Mouse (Mus musculus): ENCODE measurements around the gene Gdf7. TPM values are rescaled to one million over a fixed set of nuclear protein-coding genes. Genes with fewer than 3 reads are reported as not detected.

The Gdf7 gene
- polyA plus RNA-seq (2012; rRNA removed), result 0.38 and 0.49 TPM in 2 replicates

DNA sequence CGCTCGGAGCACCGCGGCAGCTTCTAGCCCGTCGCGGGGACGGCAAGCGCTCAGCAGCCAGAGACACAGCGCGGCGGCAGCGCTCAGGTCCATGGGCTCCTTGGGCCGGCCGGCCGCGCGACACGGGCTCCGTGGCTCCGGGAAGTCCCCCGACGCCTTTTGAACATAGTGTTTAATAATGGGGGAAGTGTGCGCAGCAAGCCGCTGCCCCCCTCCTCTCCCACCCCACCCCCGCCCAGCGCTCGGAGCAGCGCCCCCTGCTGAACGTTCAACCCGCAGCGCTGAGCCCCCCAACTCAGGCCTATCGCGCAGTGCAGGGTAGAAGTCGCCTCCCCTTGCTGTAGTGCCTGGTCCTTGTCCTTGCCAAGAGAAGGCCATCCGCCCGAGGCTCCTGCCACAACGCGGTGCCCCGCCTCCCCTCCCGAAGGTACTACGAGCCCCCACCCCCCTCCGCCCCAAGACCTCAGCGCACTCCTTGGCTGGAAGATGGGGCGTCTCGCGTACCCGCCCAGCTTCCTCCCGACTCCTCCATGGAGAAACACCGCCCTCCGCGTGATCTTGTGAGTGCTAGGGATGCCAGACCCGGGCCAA lies at the start of gene Gdf7:
Gdf7 (minus strand) TSS at position 114 of the 591 bp plus-strand sequence.
- no peak for DNase-seq (ENCODE audit: low read depth)

DNA sequence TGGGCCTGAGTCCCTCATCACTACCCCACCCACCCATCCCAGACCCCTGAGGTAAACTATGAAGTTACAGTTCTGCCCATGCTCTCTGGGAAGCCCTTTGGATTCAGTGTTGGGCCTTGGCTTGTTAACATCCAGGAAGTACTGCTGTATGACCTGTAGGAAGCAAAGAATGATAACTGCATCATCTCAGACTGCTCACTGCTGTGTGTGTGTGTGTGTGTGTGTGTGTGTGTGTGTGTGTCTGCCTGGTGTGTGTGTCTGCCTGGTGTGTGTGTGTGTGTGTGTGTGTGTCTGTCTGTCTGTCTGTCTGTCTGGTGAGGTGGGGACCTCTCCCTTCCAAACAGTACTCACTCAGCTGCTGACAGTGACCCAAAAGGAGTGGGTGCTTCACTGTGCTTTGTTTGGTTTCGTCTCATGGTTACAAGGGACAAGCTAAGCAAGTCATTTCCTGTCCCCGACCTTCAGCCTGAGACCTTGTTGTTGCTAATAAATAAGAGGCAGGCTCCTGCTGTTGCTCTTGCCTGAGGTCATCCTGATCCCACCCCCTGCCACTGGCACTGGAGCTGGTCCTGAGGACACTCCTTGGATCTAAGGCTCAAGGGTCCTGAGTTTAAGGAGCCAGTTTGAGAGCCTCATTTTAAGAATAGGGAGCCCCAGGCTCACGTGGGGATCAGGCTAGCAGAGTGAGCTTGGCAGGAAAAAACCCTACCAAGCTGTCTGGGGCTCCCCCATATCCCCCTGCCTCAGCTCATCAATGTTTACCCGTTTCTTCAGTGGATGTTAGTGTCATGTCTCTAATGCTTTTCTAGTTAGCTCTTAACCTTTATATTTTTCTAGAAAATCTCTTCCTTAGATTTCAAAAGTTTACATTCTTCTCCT lies 49.5 kb upstream of the Gdf7 start:
- DNase-seq (ENCODE audit: low read depth), result no peak

DNA sequence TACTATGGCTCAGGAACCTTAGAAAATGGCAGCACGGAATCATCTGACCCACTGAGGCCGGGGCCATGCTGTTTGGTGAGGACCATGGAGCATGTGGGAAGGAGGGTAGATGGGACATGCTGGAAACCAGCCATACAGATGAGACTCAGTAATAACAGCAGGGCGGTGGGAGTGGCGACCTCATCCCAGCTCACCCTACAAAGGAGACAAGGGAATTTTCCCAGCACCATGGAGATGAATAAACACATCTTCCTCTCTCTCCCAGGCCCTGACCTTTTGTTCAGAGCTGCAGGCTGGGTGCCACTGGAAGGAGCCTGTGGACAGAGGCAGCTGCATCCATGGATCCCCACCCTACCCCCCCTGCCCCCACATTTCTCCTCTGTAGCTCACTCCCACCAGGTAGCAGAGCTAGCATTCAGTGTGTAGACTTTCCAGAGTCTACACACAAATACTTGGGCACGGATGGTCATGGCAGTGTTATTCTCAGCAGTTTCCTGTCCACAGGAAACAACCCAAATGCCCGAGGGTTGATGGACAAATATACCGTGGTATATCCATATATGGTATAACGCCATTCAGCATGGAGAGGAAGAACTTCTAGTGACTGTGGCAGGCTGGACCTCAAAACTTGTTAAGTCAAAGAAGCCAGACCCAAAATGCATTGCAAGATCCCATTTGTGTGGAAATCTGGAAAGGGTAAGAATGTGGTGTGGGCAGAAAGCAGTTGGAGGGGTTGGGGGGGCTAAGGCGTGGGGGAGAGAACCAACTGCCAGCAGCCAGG lies 47.2 kb upstream of the Gdf7 start:
- DNase-seq (ENCODE audit: low read depth), result no peak

- no peak for DNase-seq (ENCODE audit: low read depth)
Observed at GRCm38 (mm10) chr12:8347746-8348462, 46.1 kb upstream of the Gdf7 start.

DNA sequence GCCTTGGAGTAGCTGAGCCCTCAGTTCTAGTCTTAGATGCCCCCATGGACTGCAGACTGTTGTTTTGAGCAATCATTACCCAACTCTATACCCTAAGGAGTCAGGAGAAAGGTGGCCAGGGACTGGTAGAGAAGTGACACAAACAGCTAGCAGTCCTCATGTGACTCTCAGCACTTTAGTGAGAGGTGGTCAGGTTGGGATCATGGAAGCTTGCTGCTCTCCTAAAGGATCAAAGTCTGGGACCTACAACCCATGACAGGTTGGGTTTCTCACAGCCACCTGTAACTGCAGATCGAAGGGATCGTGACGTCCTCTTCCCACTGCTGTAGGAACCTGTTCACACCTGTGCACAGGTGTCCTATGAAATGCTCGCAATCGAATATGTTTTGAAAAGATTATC lies 43.8 kb upstream of the Gdf7 start:
- DNase-seq (ENCODE audit: low read depth), result no peak

DNA sequence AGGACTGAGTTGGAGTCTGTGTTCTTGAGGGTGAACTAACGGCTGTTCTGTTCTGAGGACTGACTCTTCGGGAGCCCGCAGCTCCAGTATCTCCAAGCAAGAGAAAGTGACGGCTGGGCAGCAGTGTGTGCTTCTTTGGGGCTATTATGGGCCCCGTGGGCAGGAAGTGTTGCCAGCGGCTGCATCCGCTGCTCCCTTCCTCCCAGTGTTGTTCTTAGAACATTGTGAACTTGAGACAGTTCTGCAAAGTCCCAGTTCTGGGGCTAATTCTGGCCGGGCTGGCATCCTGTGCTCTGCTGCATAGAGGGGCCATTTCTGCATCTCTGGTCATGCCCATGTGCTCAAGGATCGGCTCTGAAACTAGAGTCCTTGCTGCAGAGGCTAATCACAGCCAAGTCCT lies 43.1 kb upstream of the Gdf7 start:
- DNase-seq (ENCODE audit: low read depth), result no peak

- no peak for DNase-seq (ENCODE audit: low read depth)
Observed at GRCm38 (mm10) chr12:8343381-8343780, 41.6 kb upstream of the Gdf7 start.

GRCm38 (mm10) chr12:8341008-8341407 lies 39.3 kb upstream of the Gdf7 start:
- DNase-seq (ENCODE audit: low read depth), result no peak

- DNase-seq (ENCODE audit: low read depth), result no peak
Observed at GRCm38 (mm10) chr12:8339591-8340319, 38.0 kb upstream of the Gdf7 start.

GRCm38 (mm10) chr12:8338918-8339317 lies 37.2 kb upstream of the Gdf7 start:
- DNase-seq (ENCODE audit: low read depth), result no peak

GRCm38 (mm10) chr12:8338491-8338890 lies 36.7 kb upstream of the Gdf7 start:
- no peak for DNase-seq (ENCODE audit: low read depth)

GRCm38 (mm10) chr12:8337286-8338060 lies 35.7 kb upstream of the Gdf7 start:
- no peak for DNase-seq (ENCODE audit: low read depth)

- DNase-seq (ENCODE audit: low read depth), result no peak
Observed at GRCm38 (mm10) chr12:8336601-8337285, 35.0 kb upstream of the Gdf7 start.

GRCm38 (mm10) chr12:8335503-8335902 lies 33.7 kb upstream of the Gdf7 start:
- no peak for DNase-seq (ENCODE audit: low read depth)

DNA sequence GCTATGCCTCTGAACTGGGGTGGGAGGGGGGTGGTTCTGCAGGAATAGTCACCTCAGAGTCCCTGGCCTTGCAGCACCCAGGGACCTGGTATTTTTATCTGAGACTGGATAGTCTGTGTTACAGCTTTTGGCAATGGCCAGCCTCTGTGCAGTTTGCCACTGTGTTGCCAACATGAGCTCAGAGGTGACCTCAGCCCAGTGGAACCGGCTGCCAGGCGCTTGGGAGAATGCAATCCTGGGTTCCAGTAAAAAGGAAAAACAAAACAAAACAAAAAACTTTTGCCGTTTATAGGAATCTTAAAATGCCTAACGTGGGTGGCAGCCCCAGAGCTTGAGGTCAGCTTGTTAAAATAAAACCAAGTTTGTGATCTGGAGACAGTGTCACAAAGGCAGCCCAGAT lies 32.5 kb upstream of the Gdf7 start:
- no peak for DNase-seq (ENCODE audit: low read depth)

- no peak for DNase-seq (ENCODE audit: low read depth)
Observed at GRCm38 (mm10) chr12:8333617-8334016, 31.9 kb upstream of the Gdf7 start.

DNA sequence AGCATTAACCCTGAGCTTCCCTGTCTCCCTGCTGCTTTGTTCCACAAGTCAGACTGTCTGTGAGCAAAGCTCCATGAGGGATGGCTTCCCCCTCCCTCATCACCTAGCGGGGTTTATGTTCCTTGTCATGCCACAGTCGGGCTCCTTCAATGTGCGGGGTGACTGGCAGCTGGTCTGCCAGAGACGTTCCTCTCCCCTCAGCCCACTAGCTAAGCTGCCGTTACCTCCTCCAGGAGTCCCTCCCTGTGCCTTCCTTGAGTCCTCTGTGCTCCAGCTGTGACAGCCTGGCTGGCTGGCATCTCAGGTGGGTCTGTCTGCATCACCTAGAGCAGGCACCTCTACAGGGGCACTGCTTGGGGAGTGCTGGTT lies 30.4 kb upstream of the Gdf7 start:
- DNase-seq (ENCODE audit: low read depth), result no peak

GRCm38 (mm10) chr12:8331489-8332173 lies 29.9 kb upstream of the Gdf7 start:
- DNase-seq (ENCODE audit: low read depth), result no peak

DNA sequence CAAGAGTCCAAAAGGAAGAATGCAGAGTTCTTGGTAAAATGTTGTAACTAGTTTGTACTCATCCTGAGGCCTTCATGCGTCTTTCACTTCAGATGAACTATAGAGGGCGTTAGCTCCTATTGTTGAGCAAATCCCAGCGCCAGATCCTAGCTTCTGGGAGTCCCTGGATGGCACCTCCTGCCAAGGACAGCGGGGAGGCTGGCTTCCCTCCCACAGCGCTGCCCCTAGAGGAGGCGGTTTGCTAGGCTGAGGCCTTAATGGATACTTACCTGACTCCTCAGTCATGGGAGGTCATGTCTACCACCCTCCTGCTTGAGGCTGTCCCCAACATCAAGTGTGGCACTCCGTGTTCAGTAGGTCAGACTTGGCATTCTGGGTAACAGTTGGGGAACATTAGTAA lies 27.5 kb upstream of the Gdf7 start:
- DNase-seq (ENCODE audit: low read depth), result no peak
